Mouse (Mus musculus) limb, embryonic 10.5 days (tissue): ENCODE measurements around the gene Swap70. TPM values are rescaled to one million over a fixed set of nuclear protein-coding genes. Genes with fewer than 3 reads are reported as not detected.

Source experiments
- DNase-seq: peaks from one replicate; pipeline ENCODE4 v3.0.0-alpha.2; 2017; ENCODE audit warnings: low spot score
- H3K27ac ChIP-seq: fragments of 300-500 bp; sonication (generic); 2 replicates; pipeline ENCODE4 v1.5.1; 2016; ENCODE audit warnings: mild to moderate bottlenecking
- H3K27me3 ChIP-seq: fragments of 300-500 bp; sonication (generic); 2 replicates; pipeline ENCODE4 v1.6.1; 2016; ENCODE audit warnings: low read depth, mild to moderate bottlenecking; ENCODE audit not compliant: poor library complexity, severe bottlenecking
- H3K36me3 ChIP-seq: fragments of 300-500 bp; sonication (generic); 2 replicates; pipeline ENCODE4 v1.6.1; 2016; ENCODE audit warnings: mild to moderate bottlenecking, moderate library complexity
- H3K4me1 ChIP-seq: fragments of 300-500 bp; sonication (generic); 2 replicates; pipeline ENCODE4 v1.6.1; 2016
- H3K4me3 ChIP-seq: fragments of 300-500 bp; sonication (generic); 2 replicates; pipeline ENCODE4 v1.5.1; 2016; ENCODE audit warnings: mild to moderate bottlenecking, moderate library complexity
- H3K9me3 ChIP-seq: fragments of 300-500 bp; sonication (generic); replicated peaks from 2 replicates; pipeline ENCODE4 v1.6.1; 2016; ENCODE audit warnings: mild to moderate bottlenecking
- WGBS: fragments of 180-500 bp; shearing (Covaris S2); methylation state at CpG from one replicate; pipeline ENCODE4 v1.1.7; 2016; 5-methylcytosine and 5-hydroxymethylcytosine counted together
- polyA plus RNA-seq: library from polyadenylated mRNA; unstranded; fragments of >200 nt; fragmentation: Nextera tagmentation; extraction: Ambion mirVana; gene quantifications from 2 replicates; pipeline ENCODE4 v1.2.1, GENCODE M21; 2016

The Swap70 gene
- polyA plus RNA-seq, 1 experiment from 2014 or later, result 32.8 TPM

- H3K27ac ChIP-seq, result no peak overlapping the region
- H3K27me3 ChIP-seq, result no peaks in the 10 kb centered on the region
- no peak for DNase-seq
- H3K9me3 ChIP-seq, result no peaks in the 10 kb centered on the region
- 91% methylated on average over 12 of the region's 12 CpGs for WGBS
- H3K36me3 ChIP-seq, result peaks cover 27% of the 10 kb centered on the region
- H3K4me1 ChIP-seq, result peaks cover 9% of the 10 kb centered on the region
- H3K4me3 ChIP-seq, result no peak overlapping the region
Observed at GRCm38 (mm10) chr7:110285076-110285848, 63.8 kb downstream of the Swap70 start.

GRCm38 (mm10) chr7:110285849-110286151 is 64.3 kb downstream of the Swap70 start:
- Histone ChIP-seq H3K4me1 (peaks cover 9% of the 10 kb centered on the region), H3K4me3 (no peak overlapping the region), H3K9me3 (no peaks in the 10 kb centered on the region), H3K36me3 (peaks cover 24% of the 10 kb centered on the region), H3K27me3 (no peaks in the 10 kb centered on the region), H3K27ac (no peak overlapping the region)
- 68% methylated on average over 3 of the region's 3 CpGs for WGBS
- no peak for DNase-seq

GRCm38 (mm10) chr7:110286198-110286732 is 64.8 kb downstream of the Swap70 start:
- DNase-seq, result no peak
- Histone ChIP-seq H3K27ac (no peak overlapping the region), H3K4me1 (peaks cover 9% of the 10 kb centered on the region), H3K9me3 (no peaks in the 10 kb centered on the region), H3K4me3 (no peak overlapping the region), H3K27me3 (no peaks in the 10 kb centered on the region), H3K36me3 (peaks cover 19% of the 10 kb centered on the region)
- 84% methylated on average over 8 of the region's 8 CpGs for WGBS

GRCm38 (mm10) chr7:110286838-110287475 is 65.4 kb downstream of the Swap70 start:
- H3K36me3 ChIP-seq, result peaks cover 12% of the 10 kb centered on the region
- 7% methylated on average over 12 of the region's 12 CpGs for WGBS
- no peak overlapping the region for H3K4me3 ChIP-seq
- H3K4me1 ChIP-seq, result peaks cover 9% of the 10 kb centered on the region
- H3K27ac ChIP-seq, result peak overlapping the region; percentile 67
- H3K27me3 ChIP-seq, result no peaks in the 10 kb centered on the region
- DNase-seq, result peak; percentile 93
- H3K9me3 ChIP-seq, result no peaks in the 10 kb centered on the region

GRCm38 (mm10) chr7:110287476-110288071 is 66.1 kb downstream of the Swap70 start:
- H3K36me3 ChIP-seq, result peaks cover 7% of the 10 kb centered on the region
- no peaks in the 10 kb centered on the region for H3K9me3 ChIP-seq
- 60% methylated on average over 8 of the region's 8 CpGs for WGBS
- H3K27ac ChIP-seq, result peak overlapping the region; percentile 67
- peaks cover 9% of the 10 kb centered on the region for H3K4me1 ChIP-seq
- DNase-seq, result no peak
- H3K4me3 ChIP-seq, result no peak overlapping the region
- no peaks in the 10 kb centered on the region for H3K27me3 ChIP-seq

- DNase-seq, result no peak
- WGBS, result 91% methylated on average over 4 of the region's 4 CpGs
Observed at GRCm38 (mm10) chr7:110288191-110288604, 66.7 kb downstream of the Swap70 start.

GRCm38 (mm10) chr7:110288731-110289191 is 67.2 kb downstream of the Swap70 start:
- WGBS, result 79% methylated on average over 6 of the region's 6 CpGs

More at GRCm38 (mm10) chr7:110288191-110288604, 66.7 kb downstream of the Swap70 start:
- Histone ChIP-seq H3K27me3 (no peaks in the 10 kb centered on the region), H3K36me3 (0 out of 2 replicates have a peak, but pooled peaks cover 3% of the 10 kb centered on the region), H3K9me3 (no peaks in the 10 kb centered on the region), H3K4me3 (no peak overlapping the region), H3K4me1 (peaks cover 9% of the 10 kb centered on the region), H3K27ac (no peak overlapping the region)

GRCm38 (mm10) chr7:110289647-110290046 is 68.1 kb downstream of the Swap70 start:
- Histone ChIP-seq H3K36me3 (no peaks in the 10 kb centered on the region), H3K27me3 (no peaks in the 10 kb centered on the region), H3K4me3 (no peak overlapping the region), H3K27ac (no peak overlapping the region), H3K4me1 (peaks cover 9% of the 10 kb centered on the region), H3K9me3 (no peaks in the 10 kb centered on the region)
- 89% methylated on average over 4 of the region's 4 CpGs for WGBS
- DNase-seq, result no peak

More at GRCm38 (mm10) chr7:110288731-110289191, 67.2 kb downstream of the Swap70 start:
- 0 out of 2 replicates have a peak, but pooled peaks cover 3% of the 10 kb centered on the region for H3K36me3 ChIP-seq
- H3K27me3 ChIP-seq, result no peaks in the 10 kb centered on the region
- H3K4me3 ChIP-seq, result no peak overlapping the region
- peaks cover 9% of the 10 kb centered on the region for H3K4me1 ChIP-seq
- H3K27ac ChIP-seq, result no peak overlapping the region
- no peak for DNase-seq
- H3K9me3 ChIP-seq, result no peaks in the 10 kb centered on the region

GRCm38 (mm10) chr7:110296889-110297603 is 75.5 kb downstream of the Swap70 start:
- H3K4me1 ChIP-seq, result peaks cover 39% of the 10 kb centered on the region
- H3K27me3 ChIP-seq, result no peaks in the 10 kb centered on the region
- WGBS, result 17% methylated on average over 17 of the region's 17 CpGs
- H3K4me3 ChIP-seq, result peak overlapping the region; percentile 32
- no peaks in the 10 kb centered on the region for H3K36me3 ChIP-seq
- peak overlapping the region; percentile 91 for H3K27ac ChIP-seq
- no peaks in the 10 kb centered on the region for H3K9me3 ChIP-seq
- DNase-seq, result peak; percentile 84

- H3K9me3 ChIP-seq, result no peaks in the 10 kb centered on the region
- peaks cover 39% of the 10 kb centered on the region for H3K4me1 ChIP-seq
- no peak for DNase-seq
- H3K4me3 ChIP-seq, result peak overlapping the region; percentile 32
- WGBS, result 49% methylated on average over 4 of the region's 4 CpGs
- H3K36me3 ChIP-seq, result no peaks in the 10 kb centered on the region
- peak overlapping the region; percentile 91 for H3K27ac ChIP-seq
- H3K27me3 ChIP-seq, result no peaks in the 10 kb centered on the region
Observed at GRCm38 (mm10) chr7:110297611-110298010, 76.1 kb downstream of the Swap70 start.

GRCm38 (mm10) chr7:110298090-110298489 is 76.6 kb downstream of the Swap70 start:
- no peak for DNase-seq
- peaks cover 39% of the 10 kb centered on the region for H3K4me1 ChIP-seq
- 80% methylated on average over 7 of the region's 7 CpGs for WGBS
- H3K9me3 ChIP-seq, result no peaks in the 10 kb centered on the region
- no peaks in the 10 kb centered on the region for H3K27me3 ChIP-seq
- H3K36me3 ChIP-seq, result no peaks in the 10 kb centered on the region
- no peak overlapping the region for H3K4me3 ChIP-seq
- peak overlapping the region; percentile 91 for H3K27ac ChIP-seq

- 91% methylated on average over 17 of the region's 17 CpGs for WGBS
Observed at GRCm38 (mm10) chr7:110298739-110299410, 77.4 kb downstream of the Swap70 start.

More at GRCm38 (mm10) chr7:110298739-110299410, 77.4 kb downstream of the Swap70 start:
- no peaks in the 10 kb centered on the region for H3K36me3 ChIP-seq
- H3K9me3 ChIP-seq, result no peaks in the 10 kb centered on the region
- H3K27me3 ChIP-seq, result no peaks in the 10 kb centered on the region
- DNase-seq, result no peak
- no peak overlapping the region for H3K4me3 ChIP-seq
- peak overlapping the region; percentile 91 for H3K27ac ChIP-seq
- peaks cover 39% of the 10 kb centered on the region for H3K4me1 ChIP-seq
